Mouse (Mus musculus) heart, adult 2 months (tissue): ENCODE results near the gene Nup133.

Experiments
- CTCF ChIP-seq: fragments of 200-600 bp; IDR thresholded peaks from 2 replicates; pipeline ENCODE4 v1.8.1; 2022; ENCODE audit warnings: antibody characterized with exemption, mild to moderate bottlenecking, moderate library complexity
- EP300 ChIP-seq: fragments of 200-500 bp; IDR thresholded peaks from 2 replicates; pipeline ENCODE4 v1.6.1; 2011; ENCODE audit warnings: low read depth, low read length, control low read depth; ENCODE audit not compliant: insufficient read depth
- POLR2A ChIP-seq: fragments of 200-500 bp; IDR thresholded peaks from 2 replicates; pipeline ENCODE4 v1.6.1; 2011; ENCODE audit warnings: mild to moderate bottlenecking, low read depth, low read length, control low read depth; ENCODE audit not compliant: insufficient read depth

- TF ChIP-seq POLR2A (no peak), CTCF (no peak), EP300 (no peak)
Observed at GRCm38 (mm10) chr8:123925671-123926070, 23.4 kb downstream of the Nup133 start.
